Mouse (Mus musculus) T-helper 2 cell (primary cell): ENCODE results near the gene Atp6v1d.

ENCODE experiments used
- in situ Hi-C: fragments of 300-600 bp; cut with MboI, MseI; formaldehyde crosslinking; loops from one replicate; pipeline ENCODE4 v1.15.1; 2025; ENCODE audit warnings: high pct_unique_total_duplicates

Gene Atp6v1d

GRCm38 (mm10) chr12:78861496-78862253 is at the start of gene Atp6v1d, which contains the start of gene Eif2s1:
TSS of gene Atp6v1d (minus strand) at chr12:78861638.
TSS of gene Eif2s1 (plus strand) at chr12:78861819.
- in situ Hi-C loops, result loop anchor here (5.0 to 25.0 kb wide), 3 partner anchors 311 to 1899 kb away; partner anchors contain the start of genes Max and Vti1b

GRCm38 (mm10) chr12:78910684-78911461 is 49.4 kb upstream of the Atp6v1d start:
- in situ Hi-C loops, result loop anchor here (5.0 to 10.0 kb wide), 2 partner anchors 104 to 196 kb away; no protein-coding TSS in a partner anchor

GRCm38 (mm10) chr12:78908081-78908605 is 46.7 kb upstream of the Atp6v1d start:
- in situ Hi-C loops, result no loop called here

DNA sequence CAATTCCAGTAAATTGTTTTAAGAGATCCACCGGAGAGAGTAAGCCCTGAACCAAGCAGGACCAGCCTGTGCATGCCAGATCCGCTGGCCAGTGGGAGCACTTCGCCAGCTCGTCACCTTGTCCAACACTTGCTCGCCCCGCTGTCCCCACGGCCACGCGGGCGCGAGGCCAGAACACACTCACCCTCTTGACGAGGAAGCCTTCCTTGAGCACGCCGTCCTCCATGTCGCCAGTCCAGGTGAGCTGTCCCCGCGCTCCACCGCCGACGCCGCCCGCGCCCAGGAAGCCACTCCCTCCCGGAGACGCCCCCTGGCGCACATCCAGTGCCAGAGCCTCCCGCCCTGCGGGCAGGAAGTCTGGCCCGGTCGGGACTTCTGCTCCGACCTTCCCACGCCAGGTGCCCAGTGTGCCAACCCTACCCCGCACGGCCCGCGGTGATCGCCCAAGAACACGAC is 45.3 kb upstream of the Atp6v1d start, which contains the start of gene Plek2:
Gene Plek2, minus strand, starts transcription at position 258 of the 456 bp plus-strand sequence.
- in situ Hi-C loops, result no loop called here

- in situ Hi-C loops, result no loop called here
Observed at GRCm38 (mm10) chr12:78904499-78904898, 43.1 kb upstream of the Atp6v1d start.

DNA sequence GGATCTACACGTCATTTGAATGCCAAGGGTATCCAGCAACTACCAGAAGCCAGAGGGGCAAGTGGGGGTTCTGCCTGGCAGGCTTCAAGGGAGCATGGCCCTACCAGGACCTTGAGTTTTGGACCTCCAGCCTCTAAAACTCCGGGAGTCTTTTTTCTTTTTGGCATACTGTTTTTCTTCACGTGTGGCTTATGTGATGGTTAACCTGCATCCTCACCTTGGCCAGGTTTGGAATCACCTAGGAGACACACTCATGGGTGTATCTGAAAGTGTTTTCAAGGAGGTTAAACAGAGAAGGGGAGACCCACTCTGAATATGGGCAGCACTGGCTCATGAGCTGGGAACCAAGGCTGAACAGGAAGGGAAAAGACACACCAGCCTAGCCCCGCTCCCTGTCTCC is 41.9 kb upstream of the Atp6v1d start:
- in situ Hi-C loops, result no loop called here

GRCm38 (mm10) chr12:78901467-78901866 is 40.0 kb upstream of the Atp6v1d start:
- in situ Hi-C loops, result no loop called here

DNA sequence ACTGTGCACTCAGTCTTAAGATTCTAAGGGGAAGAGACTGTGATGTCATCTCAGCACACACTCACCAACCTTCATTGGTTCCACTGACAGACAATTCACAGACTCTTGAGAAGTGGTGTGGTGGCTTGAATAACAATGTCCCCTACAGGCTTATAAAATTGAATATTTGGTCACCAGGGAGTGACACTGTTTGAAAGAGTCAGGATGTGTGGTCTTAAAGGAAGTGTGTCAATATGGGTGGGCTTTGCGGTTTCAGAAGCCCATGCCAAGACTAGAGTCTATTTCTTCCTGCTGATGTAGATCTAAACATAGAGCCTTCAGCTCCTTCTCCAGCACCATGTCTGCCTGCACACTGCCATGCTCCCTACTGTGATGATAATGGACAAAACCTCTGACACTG is 36.4 kb upstream of the Atp6v1d start:
- in situ Hi-C loops, result no loop called here

- in situ Hi-C loops, result no loop called here
Observed at GRCm38 (mm10) chr12:78891149-78891548, 29.7 kb upstream of the Atp6v1d start.

- in situ Hi-C loops, result no loop called here
Observed at GRCm38 (mm10) chr12:78890062-78890461, 28.6 kb upstream of the Atp6v1d start.

- in situ Hi-C loops, result loop anchor here (25.0 kb wide), 2 partner anchors 662 to 1912 kb away; partner anchors contain the start of gene Max
Observed at GRCm38 (mm10) chr12:78874581-78874980, 13.1 kb upstream of the Atp6v1d start.

DNA sequence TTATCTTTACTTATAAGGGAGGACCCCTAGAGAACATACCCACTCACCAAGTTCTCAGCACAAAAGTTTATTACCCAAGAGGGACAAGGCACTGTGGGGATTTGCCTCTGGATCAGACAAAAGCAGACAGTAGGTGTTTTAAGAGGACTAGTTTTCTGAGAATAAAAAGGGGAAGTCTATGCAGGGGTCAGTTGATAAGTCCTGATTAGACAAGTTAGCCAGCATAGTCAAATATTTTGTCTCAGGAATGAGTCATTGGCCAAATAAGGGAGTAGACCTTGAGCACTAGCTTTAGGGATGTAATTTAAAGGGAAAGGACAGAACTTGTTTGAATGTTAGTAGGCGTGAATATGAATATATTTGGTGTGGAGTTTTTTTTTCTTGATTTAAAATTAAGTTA is 6.7 kb upstream of the Atp6v1d start:
- in situ Hi-C loops, result loop anchor here (25.0 kb wide), 2 partner anchors 656 to 1906 kb away; partner anchors contain the start of gene Max

DNA sequence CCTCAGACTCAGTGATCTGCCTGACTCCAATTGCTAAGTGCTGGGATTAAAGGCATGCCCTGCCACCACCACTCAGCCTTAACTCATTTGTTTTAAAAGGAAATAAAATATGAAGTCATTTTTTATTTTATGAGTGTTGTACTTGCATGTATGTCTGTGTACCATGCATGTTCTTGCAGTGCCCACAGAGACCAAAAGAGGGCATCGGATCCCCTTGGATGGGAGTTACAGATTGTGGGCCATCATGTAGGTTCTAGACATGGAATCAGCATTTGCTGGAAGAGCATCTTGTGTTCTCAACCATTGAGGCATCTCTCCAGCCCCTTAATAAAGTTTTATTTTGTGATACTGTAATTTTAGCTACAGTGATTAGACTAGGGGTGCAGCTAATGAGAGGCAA is 4.0 kb upstream of the Atp6v1d start:
- in situ Hi-C loops, result loop anchor here (25.0 kb wide), 2 partner anchors 653 to 1903 kb away; partner anchors contain the start of gene Max

- in situ Hi-C loops, result loop anchor here (5.0 to 25.0 kb wide), 3 partner anchors 310 to 1900 kb away; partner anchors contain the start of genes Max and Vti1b
Observed at GRCm38 (mm10) chr12:78862254-78862730, 854 bp upstream of the Atp6v1d start.

- in situ Hi-C loops, result loop anchor here (5.0 to 25.0 kb wide), 3 partner anchors 311 to 1899 kb away; partner anchors contain the start of genes Max and Vti1b
Observed at GRCm38 (mm10) chr12:78860921-78861495, 430 bp downstream of the Atp6v1d start.

GRCm38 (mm10) chr12:78848246-78848645 is 13.2 kb downstream of the Atp6v1d start:
- in situ Hi-C loops, result no loop called here

DNA sequence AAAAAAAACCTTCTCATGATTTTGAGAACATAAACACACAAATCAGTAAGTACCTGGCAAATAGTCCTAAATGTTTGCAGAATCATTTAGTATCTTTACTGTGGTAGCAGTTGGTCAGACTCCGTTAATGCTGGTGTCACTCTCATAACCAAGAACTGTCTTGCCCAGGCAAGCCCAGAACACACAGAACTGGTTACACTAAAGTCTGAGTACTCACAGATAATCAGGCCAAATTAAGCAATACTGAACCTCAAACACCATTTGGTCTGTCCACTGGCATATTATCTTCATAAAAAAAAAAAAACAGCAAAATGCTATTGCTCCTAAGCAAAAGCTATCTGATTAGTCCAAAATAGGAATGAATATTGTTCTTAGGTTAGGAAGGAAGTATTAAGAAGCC is 19.0 kb downstream of the Atp6v1d start:
- in situ Hi-C loops, result no loop called here

- in situ Hi-C loops, result no loop called here
Observed at GRCm38 (mm10) chr12:78839906-78840305, 21.5 kb downstream of the Atp6v1d start.

DNA sequence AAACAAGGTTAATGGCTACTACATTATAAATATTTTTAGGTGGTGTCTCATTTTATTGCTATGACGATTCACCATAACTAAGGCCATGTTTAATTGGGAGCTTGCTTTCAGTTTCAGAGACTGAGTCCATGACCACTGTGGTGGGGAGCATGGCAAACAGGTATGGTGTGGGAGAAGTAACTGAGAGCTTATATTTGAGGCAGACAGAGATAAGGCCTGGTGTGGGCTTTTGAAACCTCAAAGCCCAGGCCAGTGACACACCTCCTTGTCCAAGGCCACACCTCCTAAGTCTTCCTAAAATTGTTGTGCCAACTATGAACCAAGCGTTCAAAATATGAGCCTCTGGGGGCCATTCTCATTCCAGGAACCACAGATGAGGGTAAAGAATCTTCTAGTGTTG is 26.9 kb downstream of the Atp6v1d start:
- in situ Hi-C loops, result no loop called here

GRCm38 (mm10) chr12:78814437-78814836 is 47.0 kb downstream of the Atp6v1d start:
- in situ Hi-C loops, result no loop called here

DNA sequence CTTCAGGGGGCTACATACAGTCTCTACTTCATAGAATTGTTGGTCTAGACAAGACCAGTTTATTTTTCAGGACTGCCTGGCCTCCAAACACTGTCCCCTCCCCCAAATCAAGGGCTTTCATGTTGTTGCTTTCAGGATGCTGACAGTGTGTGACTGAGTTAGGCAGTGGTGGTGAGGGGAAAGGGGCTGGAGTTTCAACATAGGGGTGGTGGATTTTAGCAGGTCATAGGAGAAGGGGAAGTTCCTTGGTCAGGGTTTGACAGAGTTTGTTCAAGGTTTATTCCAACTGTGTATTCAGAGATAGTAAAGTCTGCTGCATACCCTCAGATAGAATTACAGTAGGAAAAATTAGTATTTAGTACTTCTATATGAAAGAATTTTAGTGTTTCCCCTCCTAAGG is 59.6 kb downstream of the Atp6v1d start:
- in situ Hi-C loops, result no loop called here
